Mouse (Mus musculus): ENCODE measurements around the gene Dusp28.

DNA sequence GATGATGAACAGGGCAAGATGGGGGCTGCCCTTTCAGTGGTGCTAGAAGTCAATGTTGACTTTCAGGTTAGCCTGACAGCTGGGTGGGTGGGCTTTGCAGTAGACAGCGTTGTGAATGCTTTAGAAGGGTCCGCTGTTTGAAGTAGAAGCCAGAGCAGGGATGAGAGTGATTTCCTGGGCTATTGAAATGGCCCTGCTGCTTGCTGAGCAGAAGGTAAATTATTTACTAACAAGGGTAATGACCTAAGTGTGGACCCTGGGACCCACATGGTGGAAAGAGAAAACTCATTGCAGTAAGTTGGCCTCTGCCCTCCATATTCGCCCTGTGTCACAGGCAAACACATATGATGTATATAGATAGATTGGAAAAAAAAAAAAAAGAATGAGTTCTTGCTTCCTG is 29.7 kb downstream of the Dusp28 start:
- TF ChIP-seq BHLHE40 (IDR thresholded peaks at IDR 0.05; ENCODE audit: borderline replicate concordance, low read depth, low read length) (no peak), HCFC1 (IDR thresholded peaks at IDR 0.05; ENCODE audit: low read depth, low read length) (no peak), TBP (IDR thresholded peaks at IDR 0.05; ENCODE audit: low read depth, low read length) (no peak), MAFK (IDR thresholded peaks at IDR 0.05; ENCODE audit: borderline replicate concordance, low read depth, low read length) (no peak), CTCF (IDR thresholded peaks at IDR 0.05 in 2 of 3, conservative IDR thresholded peaks at IDR 0.05 in 1 of 3; ENCODE audit: control insufficient read depth in 1 of 3, insufficient read depth in 1 of 3, low read depth in 2 of 3, low read length in 3 of 3, poor library complexity in 1 of 3, severe bottlenecking in 1 of 3) (no peak), POLR2A (IDR thresholded peaks at IDR 0.05; ENCODE audit: control insufficient read depth in 1 of 2, insufficient read depth in 1 of 2, low read depth in 1 of 2, low read length in 2 of 2, poor library complexity in 1 of 2) (no peak), USF2 (IDR thresholded peaks at IDR 0.05; ENCODE audit: borderline replicate concordance in 1 of 2, insufficient read depth in 1 of 2, low read depth in 1 of 2, low read length in 2 of 2) (no peak), EP300 (IDR thresholded peaks at IDR 0.05; ENCODE audit: low read depth in 1 of 2, low read length in 2 of 2) (no peak), ZMIZ1 (IDR thresholded peaks at IDR 0.05; ENCODE audit: low read depth, low read length) (no peak)

All from MEL (cell line).